Mouse (Mus musculus) forebrain, embryonic 14.5 days (tissue): ENCODE measurements around the gene Medag. TPM values are rescaled to one million over a fixed set of nuclear protein-coding genes. Genes with fewer than 3 reads are reported as not detected.

ENCODE experiments used
- ATAC-seq: fragments of 200-750 bp; cut with Nextera tagmentation; 2 replicates; pipeline ENCODE4 v1.8.0; 2017; ENCODE audit warnings: mild to moderate bottlenecking, moderate library complexity
- DNase-seq: peaks from one replicate; pipeline ENCODE4 v3.0.0-alpha.2; 2015; ENCODE audit warnings: low spot score
- H3K27ac ChIP-seq: fragments of 300-500 bp; sonication (generic); 2 replicates; pipeline ENCODE4 v1.5.1; 2014; ENCODE audit warnings: low read depth, mild to moderate bottlenecking, control low read depth, low read length, moderate library complexity
- H3K27me3 ChIP-seq: fragments of 300-500 bp; sonication (generic); replicated peaks from 2 replicates; pipeline ENCODE4 v1.6.1; 2014; ENCODE audit warnings: low read length, control low read depth, mixed read lengths; ENCODE audit not compliant: control insufficient read depth, insufficient read depth
- H3K36me3 ChIP-seq: fragments of 300-500 bp; sonication (generic); 2 replicates; pipeline ENCODE4 v1.6.1; 2014; ENCODE audit warnings: low read length, control low read depth; ENCODE audit not compliant: control insufficient read depth, insufficient read depth
- H3K4me1 ChIP-seq: fragments of 300-500 bp; sonication (generic); 2 replicates; pipeline ENCODE4 v1.6.1; 2014; ENCODE audit warnings: antibody characterized with exemption, low read length, control low read depth; ENCODE audit not compliant: control insufficient read depth, insufficient read depth
- H3K4me2 ChIP-seq: fragments of 300-500 bp; sonication (generic); 2 replicates; pipeline ENCODE4 v1.6.1; 2014; ENCODE audit warnings: mild to moderate bottlenecking, control low read depth, low read length
- H3K4me3 ChIP-seq: fragments of 300-500 bp; sonication (generic); 2 replicates; pipeline ENCODE4 v1.5.1; 2014; ENCODE audit warnings: low read depth, low read length, control low read depth
- H3K9ac ChIP-seq: fragments of 300-500 bp; sonication (generic); 2 replicates; pipeline ENCODE4 v1.6.1; 2014; ENCODE audit warnings: mild to moderate bottlenecking, low read length, control low read depth, moderate library complexity
- H3K9me3 ChIP-seq: fragments of 300-500 bp; sonication (generic); replicated peaks from 2 replicates; pipeline ENCODE4 v1.6.1; 2016; ENCODE audit warnings: low read length, control low read depth, mixed read lengths; ENCODE audit not compliant: control insufficient read depth
- WGBS: fragments of 180-500 bp; shearing (Covaris S2); extraction: QIAGEN DNeasy Blood & Tissue Kit; methylation state at CpG from one replicate; pipeline ENCODE4 v1.1.7; 2014; 5-methylcytosine and 5-hydroxymethylcytosine counted together
- polyA plus RNA-seq: library from polyadenylated mRNA; unstranded; fragments of >200 nt; fragmentation: Nextera tagmentation; extraction: Ambion mirVana; gene quantifications from 2 replicates; pipeline ENCODE4 v1.2.1, GENCODE M21; 2014

The Medag gene
- polyA plus RNA-seq, 1 experiment from 2014 or later = 1.3 TPM

DNA sequence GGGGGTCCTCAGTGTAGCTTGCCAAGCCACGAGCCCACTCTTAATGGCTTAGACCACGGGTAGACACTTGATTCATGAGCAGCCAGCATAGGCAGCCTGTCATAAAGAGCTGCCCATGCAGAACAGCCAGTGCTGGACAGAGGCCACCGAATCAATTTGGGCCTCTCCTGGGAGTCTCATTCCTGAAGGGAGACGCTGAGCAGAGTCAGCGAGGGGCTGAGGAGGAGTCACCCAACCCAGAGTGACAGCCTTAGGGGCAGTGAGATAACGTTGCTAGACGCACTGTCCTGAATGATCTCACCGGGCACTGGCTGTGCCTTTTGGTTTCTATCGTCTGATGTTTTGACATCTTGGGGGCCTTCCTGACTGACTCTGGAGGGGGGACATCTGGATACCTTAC is 38.3 kb upstream of the Medag start:
- no peaks in the 10 kb centered on the region for H3K36me3 ChIP-seq
- H3K9me3 ChIP-seq = no peaks in the 10 kb centered on the region
- H3K4me2 ChIP-seq = no peak overlapping the region
- DNase-seq (no peak), ATAC-seq (no peak)
- no peak overlapping the region for H3K9ac ChIP-seq
- WGBS = 61% methylated on average over 9 of the region's 9 CpGs
- no peak overlapping the region for H3K4me3 ChIP-seq
- peaks cover 12% of the 10 kb centered on the region; the same call in 1 of the 2 replicates for H3K4me1 ChIP-seq
- H3K27me3 ChIP-seq = no peaks in the 10 kb centered on the region
- H3K27ac ChIP-seq = no peak overlapping the region

DNA sequence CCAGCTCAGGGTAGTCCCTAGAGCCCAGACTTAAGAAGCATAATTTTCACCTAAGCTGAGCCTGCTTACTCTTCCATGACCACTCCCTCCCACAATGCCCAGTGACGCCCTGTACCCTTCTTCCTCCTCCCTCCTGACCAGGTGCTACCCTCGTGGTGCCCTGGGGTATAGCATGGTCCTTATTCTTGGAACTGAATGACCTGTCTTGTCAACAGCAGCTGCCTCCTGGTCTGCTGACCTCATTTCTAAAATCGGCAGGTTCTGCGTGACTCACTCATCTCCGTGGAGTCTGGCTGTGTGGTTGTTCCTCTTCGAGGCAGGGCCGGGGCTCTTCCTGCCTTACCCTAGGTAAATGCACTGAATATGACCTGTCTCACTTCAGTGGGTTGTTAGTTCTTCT is 37.5 kb upstream of the Medag start:
- Histone ChIP-seq H3K4me3 (no peak overlapping the region), H3K36me3 (no peaks in the 10 kb centered on the region), H3K27me3 (no peaks in the 10 kb centered on the region), H3K9me3 (no peaks in the 10 kb centered on the region), H3K9ac (no peak overlapping the region), H3K4me2 (no peak overlapping the region), H3K27ac (no peak overlapping the region), H3K4me1 (peaks cover 14% of the 10 kb centered on the region; the same call in 1 of the 2 replicates)
- 83% methylated on average over 7 of the region's 7 CpGs for WGBS
- DNase-seq (no peak), ATAC-seq (no peak)

DNA sequence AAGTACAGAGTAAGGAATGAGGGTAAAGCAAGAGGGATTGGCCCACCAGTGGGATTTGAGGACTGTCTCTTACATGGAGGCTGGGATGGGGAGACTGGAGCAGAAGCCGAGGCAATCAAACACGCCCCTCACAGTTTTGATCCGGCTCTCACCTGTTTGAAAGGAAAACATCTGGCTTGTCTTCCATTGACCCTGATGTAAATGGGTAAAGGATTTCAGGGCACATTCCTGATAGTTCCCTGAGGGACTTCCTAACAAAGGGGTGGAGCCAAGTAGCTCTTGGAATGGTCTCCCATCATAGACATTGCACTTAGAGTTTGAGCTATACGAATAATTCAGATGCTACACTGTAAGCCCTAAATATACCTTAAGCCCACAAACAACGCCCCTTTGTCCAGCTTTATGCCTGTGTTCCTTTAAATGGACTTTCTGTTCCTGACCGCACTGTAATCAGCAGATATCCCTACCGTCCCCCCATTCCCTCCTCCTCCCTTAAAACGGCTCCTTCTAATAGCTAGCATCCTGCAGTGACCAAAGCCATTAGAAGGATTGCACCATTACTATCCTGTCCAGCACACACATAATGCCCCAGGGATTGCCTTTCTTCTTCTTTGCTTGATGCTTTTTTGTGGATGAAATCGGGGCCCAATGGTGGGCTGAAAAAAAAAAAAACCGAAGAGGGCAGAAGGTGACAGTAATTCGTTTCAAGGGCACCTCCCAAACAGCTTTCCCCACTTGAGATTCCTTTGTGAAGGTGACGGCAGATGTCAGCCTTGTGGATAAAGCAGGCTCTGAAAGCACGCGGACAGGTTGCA is 36.3 kb upstream of the Medag start:
- peak; percentile 58 for DNase-seq
- WGBS = 47% methylated on average over 14 of the region's 14 CpGs
- no peak for ATAC-seq
- Histone ChIP-seq H3K4me1 (peaks cover 27% of the 10 kb centered on the region), H3K9me3 (no peaks in the 10 kb centered on the region), H3K4me2 (peak overlapping the region; percentile 22; the same call in 1 of the 2 replicates), H3K36me3 (no peaks in the 10 kb centered on the region), H3K27me3 (no peaks in the 10 kb centered on the region), H3K4me3 (no peak overlapping the region), H3K9ac (peak overlapping the region; percentile 44; the same call in 1 of the 2 replicates), H3K27ac (peak overlapping the region; percentile 50; the same call in 1 of the 2 replicates)

DNA sequence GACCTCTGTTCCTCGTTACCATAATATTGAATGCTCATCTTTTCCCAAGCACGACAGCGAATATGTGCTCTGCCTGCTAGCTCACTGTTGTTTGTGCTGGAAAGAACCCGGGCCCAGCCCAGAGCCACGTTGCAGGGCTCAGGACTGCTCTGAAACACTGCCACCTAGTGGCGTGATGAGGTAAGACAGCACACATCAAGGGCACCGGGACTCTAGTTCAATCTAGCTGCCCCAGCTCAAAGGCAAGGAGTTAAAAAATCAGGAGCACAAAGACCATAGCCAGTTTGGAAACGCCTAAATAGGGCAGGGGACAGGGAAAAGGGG is 35.7 kb upstream of the Medag start:
- Histone ChIP-seq H3K4me1 (peaks cover 31% of the 10 kb centered on the region), H3K9me3 (no peaks in the 10 kb centered on the region), H3K4me2 (peak overlapping the region; percentile 22; the same call in 1 of the 2 replicates), H3K27ac (peak overlapping the region; percentile 50; the same call in 1 of the 2 replicates), H3K4me3 (no peak overlapping the region), H3K36me3 (no peaks in the 10 kb centered on the region), H3K9ac (peak overlapping the region; percentile 44; the same call in 1 of the 2 replicates), H3K27me3 (no peaks in the 10 kb centered on the region)
- WGBS = 0% methylated on average over 8 of the region's 8 CpGs
- ATAC-seq = peak; percentile 82
- DNase-seq = peak; percentile 94

DNA sequence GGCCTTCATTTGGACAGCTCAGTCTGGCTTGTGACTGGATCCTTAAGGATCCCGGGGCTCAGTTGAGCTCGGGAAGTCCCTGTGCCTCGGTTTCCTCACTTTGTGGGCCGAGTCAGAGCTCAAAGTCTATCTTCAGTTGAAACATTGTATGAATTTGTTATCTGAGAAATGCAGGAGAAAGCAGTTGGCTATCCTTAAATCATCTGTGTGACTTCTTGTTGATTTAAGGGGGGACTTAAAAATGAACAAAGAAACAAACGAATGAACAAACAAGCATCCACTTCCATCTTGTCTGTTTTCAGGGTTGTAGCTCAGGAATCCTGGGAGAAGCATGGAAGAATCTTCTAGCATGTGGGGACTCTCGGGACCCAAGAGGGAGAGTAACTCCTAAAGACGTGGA is 35.2 kb upstream of the Medag start:
- no peaks in the 10 kb centered on the region for H3K9me3 ChIP-seq
- WGBS = 81% methylated on average over 7 of the region's 7 CpGs

DNA sequence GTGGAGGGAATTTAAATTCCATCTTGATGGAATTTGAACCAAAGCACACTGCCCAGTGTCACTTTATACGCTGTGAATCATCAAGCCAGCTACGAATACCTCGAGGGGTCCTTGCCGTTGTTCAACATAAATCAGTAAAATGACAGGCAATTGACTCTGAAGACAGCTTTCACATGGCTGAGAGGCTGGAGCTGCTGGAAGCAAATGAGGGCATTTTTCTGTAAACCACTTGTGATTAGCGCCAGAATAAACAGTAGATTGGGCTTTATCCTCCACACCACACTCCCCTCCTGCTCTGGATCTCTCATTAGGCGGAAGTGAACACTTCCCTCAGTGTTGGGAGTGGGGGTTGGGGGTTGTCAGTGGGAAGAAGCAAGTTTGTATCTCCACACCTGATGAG is 34.3 kb upstream of the Medag start:
- Histone ChIP-seq H3K9me3 (no peaks in the 10 kb centered on the region), H3K27me3 (no peaks in the 10 kb centered on the region), H3K27ac (peak overlapping the region; percentile 29; the same call in 1 of the 2 replicates), H3K4me2 (no peak overlapping the region), H3K36me3 (no peaks in the 10 kb centered on the region), H3K4me1 (peaks cover 35% of the 10 kb centered on the region), H3K4me3 (no peak overlapping the region), H3K9ac (no peak overlapping the region)
- ATAC-seq (no peak), DNase-seq (peak; percentile 45)
- 19% methylated on average over 6 of the region's 6 CpGs for WGBS

More for the DNA sequence above, 35.2 kb upstream of the Medag start:
- ATAC-seq (no peak), DNase-seq (no peak)
- Histone ChIP-seq H3K36me3 (no peaks in the 10 kb centered on the region), H3K4me2 (no peak overlapping the region), H3K4me1 (peaks cover 35% of the 10 kb centered on the region), H3K27me3 (no peaks in the 10 kb centered on the region), H3K27ac (0 out of 2 replicates have a peak overlapping the region, but pooled peaks have one; percentile 50), H3K9ac (no peak overlapping the region), H3K4me3 (no peak overlapping the region)

DNA sequence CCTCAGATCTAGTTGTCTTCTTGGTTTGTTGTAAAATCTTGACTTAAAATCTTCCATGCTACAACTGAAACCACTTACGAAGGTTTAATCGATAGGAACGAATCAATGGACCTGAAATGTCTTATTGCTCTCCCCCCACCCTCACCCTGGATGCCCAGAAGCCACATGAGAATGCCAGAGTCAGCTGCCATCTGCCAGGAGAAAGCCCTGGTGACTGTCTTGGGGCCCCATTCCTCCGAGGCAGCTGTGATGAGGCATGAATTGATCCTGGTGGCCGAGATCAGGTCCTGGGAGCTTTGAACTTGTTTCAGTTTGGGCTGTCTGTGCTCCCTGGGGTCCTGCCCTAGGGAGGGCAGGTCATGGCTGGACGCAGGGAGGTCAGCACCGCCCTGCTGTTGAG is 33.0 kb upstream of the Medag start:
- Histone ChIP-seq H3K4me2 (no peak overlapping the region), H3K4me1 (peaks cover 35% of the 10 kb centered on the region), H3K4me3 (no peak overlapping the region), H3K9me3 (no peaks in the 10 kb centered on the region), H3K27me3 (no peaks in the 10 kb centered on the region), H3K9ac (no peak overlapping the region), H3K36me3 (no peaks in the 10 kb centered on the region), H3K27ac (no peak overlapping the region)
- ATAC-seq (no peak), DNase-seq (no peak)
- WGBS = 82% methylated on average over 7 of the region's 7 CpGs

DNA sequence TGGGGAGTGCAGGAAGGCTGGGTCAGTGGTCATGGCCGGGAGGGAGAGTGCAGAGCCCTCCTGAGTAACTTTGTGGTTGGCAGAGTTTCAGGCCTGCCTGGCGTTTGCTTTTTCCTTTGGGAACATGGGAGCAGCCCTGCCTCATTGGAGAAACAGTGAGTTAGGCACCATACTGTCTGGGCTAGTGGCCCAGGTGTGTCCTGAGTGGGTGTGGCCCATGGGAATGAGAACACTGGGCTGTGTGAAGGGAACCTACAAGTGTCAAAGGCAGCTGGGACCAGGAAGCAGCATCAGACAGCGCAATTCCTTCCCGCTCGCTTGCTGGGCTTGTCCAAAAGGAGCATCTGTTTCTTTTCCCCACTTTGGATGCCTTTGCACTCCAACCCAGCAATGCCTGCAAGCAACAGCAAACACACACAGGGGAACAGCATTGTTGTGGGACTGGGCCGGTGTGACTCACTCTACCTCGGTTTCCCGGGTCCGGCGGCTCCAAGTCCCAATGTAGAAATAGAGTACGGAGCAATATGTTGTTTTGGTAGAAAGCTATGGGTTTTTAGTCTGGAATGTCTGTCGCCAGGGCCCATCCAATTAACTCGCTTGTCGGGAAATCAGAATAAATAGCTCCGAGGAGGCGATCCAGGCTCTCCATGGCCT is 32.3 kb upstream of the Medag start:
- H3K9ac ChIP-seq = no peak overlapping the region
- no peaks in the 10 kb centered on the region for H3K9me3 ChIP-seq
- H3K27me3 ChIP-seq = no peaks in the 10 kb centered on the region
- ATAC-seq (no peak), DNase-seq (no peak)
- H3K4me2 ChIP-seq = no peak overlapping the region
- H3K27ac ChIP-seq = peak overlapping the region; percentile 81
- H3K36me3 ChIP-seq = no peaks in the 10 kb centered on the region
- peaks cover 35% of the 10 kb centered on the region for H3K4me1 ChIP-seq
- H3K4me3 ChIP-seq = no peak overlapping the region
- 70% methylated on average over 16 of the region's 16 CpGs for WGBS

DNA sequence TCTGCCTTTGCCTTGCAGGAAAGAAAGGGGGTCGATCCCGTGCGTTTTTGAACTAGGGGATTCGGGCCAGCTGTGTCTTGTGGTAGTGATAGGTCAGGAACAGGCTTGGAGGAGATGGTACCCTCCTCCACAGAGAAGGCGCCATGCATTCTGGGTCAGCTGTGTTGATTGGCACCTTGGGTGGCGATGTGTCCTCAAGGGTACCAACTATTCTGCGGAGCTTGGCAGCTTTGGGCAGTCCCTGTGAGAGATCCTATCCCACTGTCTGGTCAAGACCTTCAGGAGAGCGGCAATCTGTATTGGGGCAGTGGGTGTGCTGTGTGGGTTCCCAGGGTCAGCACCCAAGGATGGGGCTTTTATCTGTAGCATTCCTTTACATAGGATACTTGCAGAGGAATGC is 31.7 kb upstream of the Medag start:
- H3K9me3 ChIP-seq = no peaks in the 10 kb centered on the region
- H3K4me1 ChIP-seq = peaks cover 35% of the 10 kb centered on the region
- no peak overlapping the region for H3K4me2 ChIP-seq
- H3K9ac ChIP-seq = no peak overlapping the region
- H3K36me3 ChIP-seq = no peaks in the 10 kb centered on the region
- ATAC-seq = no peak
- no peak for DNase-seq
- H3K27me3 ChIP-seq = no peaks in the 10 kb centered on the region
- peak overlapping the region; percentile 81 for H3K27ac ChIP-seq
- 78% methylated on average over 8 of the region's 8 CpGs for WGBS
- H3K4me3 ChIP-seq = no peak overlapping the region
